In the genomic region with DNA sequence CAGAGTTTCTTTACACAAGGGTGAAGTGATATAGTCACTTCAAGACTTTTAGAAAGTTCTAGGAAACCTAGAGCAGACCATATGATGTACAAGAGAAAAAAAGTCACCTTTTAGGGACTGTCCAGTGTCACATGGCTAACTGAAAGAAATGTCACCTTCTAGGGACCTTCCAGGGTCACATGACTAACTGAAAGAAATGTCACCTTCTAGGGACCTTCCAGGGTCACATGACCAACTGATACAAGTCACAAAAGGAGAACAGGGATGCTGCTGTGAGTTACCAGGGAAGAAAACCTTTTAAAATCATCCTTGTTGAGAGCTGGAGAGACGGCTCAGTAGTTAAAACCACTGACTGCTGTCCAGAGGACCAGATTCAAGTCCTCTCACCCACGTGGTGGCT, we compare ENCODE assay signal across 24 mouse cellular contexts. TPM values are rescaled to one million over a fixed set of nuclear protein-coding genes. Genes with fewer than 3 reads are reported as not detected.
DNase-seq lines count a peak whose midpoint lies in the region; ATAC-seq and TF ChIP-seq lines count a peak whose summit lies in the region.
"Had no signal": no experiment of that assay in that cellular context is flagged by ENCODE, and none has a peak within 500 bp of the region (broad histone marks: within the 10 kb centered on the region; RNA-seq: fewer than 3 reads in every experiment).

No protein-coding gene starts in this region.

- 63% methylated on average over 2 of the region's 2 CpGs for WGBS in stomach, postnatal 0 days
- 83% methylated on average over 2 of the region's 2 CpGs for WGBS in forebrain, embryonic 16.5 days

- TF ChIP-seq CTCF in C2C12 (IDR thresholded peaks at IDR 0.05; ENCODE audit: control insufficient read depth, insufficient read depth, insufficient read length), result no peak
- TF ChIP-seq CTCF in E14TG2a.4 (conservative IDR thresholded peaks at IDR 0.05; ENCODE audit: low read length), result no peak
- no peak for TF ChIP-seq CTCF in stomach, postnatal 0 days (IDR thresholded peaks at IDR 0.05; ENCODE audit: low read depth)

- H3K9ac ChIP-seq in stomach, postnatal 0 days (ENCODE audit: low read length), result no peak overlapping the region
- no peak overlapping the region for H3K9ac ChIP-seq in forebrain, embryonic 16.5 days (replicated peaks; ENCODE audit: low read depth, low read length)
- H3K9ac ChIP-seq: embryonic facial prominence, embryonic 12.5 days; embryonic facial prominence, embryonic 15.5 days; heart, embryonic 13.5 days; hindbrain, embryonic 14.5 days had no signal

- ATAC-seq in stomach, postnatal 0 days (ENCODE audit: low FRiP score, low TSS enrichment), result no peak
- no peak for ATAC-seq in forebrain, embryonic 16.5 days
- ATAC-seq in monocyte, adult 5-6 weeks (replicated peaks; ENCODE audit: insufficient number of reproducible peaks, low FRiP score, low TSS enrichment, poor library complexity, severe bottlenecking), result no peak
- ATAC-seq: forebrain, embryonic 14.5 days; hindbrain, postnatal 0 days had no signal

- H3K27me3 ChIP-seq in C2C12 (ENCODE audit: control insufficient read depth, insufficient read depth, insufficient read length) (no peaks in the 10 kb centered on the region), E14TG2a.4 (ENCODE audit: insufficient read depth, low read length) (no peaks in the 10 kb centered on the region)
- H3K27me3 ChIP-seq in stomach, postnatal 0 days (ENCODE audit: control insufficient read depth, insufficient read depth, low read length), result no peaks in the 10 kb centered on the region
- no peaks in the 10 kb centered on the region for H3K27me3 ChIP-seq in forebrain, embryonic 16.5 days (replicated peaks; ENCODE audit: control insufficient read depth, insufficient read depth, low read length)
- H3K27me3 ChIP-seq: embryonic facial prominence, embryonic 12.5 days; embryonic facial prominence, embryonic 15.5 days; heart, embryonic 13.5 days had no signal

- H3K79me2 ChIP-seq in C2C12 (ENCODE audit: control insufficient read depth, insufficient read depth), result no peaks in the 10 kb centered on the region

- H3K4me3 ChIP-seq in C2C12 (ENCODE audit: insufficient read depth, poor library complexity, severe bottlenecking) (no peak overlapping the region), E14TG2a.4 (replicated peaks; ENCODE audit: low read length) (peak overlapping the region; percentile 5; the same call in 1 of the 2 replicates)
- no peak overlapping the region for H3K4me3 ChIP-seq in stomach, postnatal 0 days (ENCODE audit: low read depth, low read length)
- no peak overlapping the region for H3K4me3 ChIP-seq in forebrain, embryonic 16.5 days (replicated peaks; ENCODE audit: low read length)
- H3K4me3 ChIP-seq: embryonic facial prominence, embryonic 12.5 days; embryonic facial prominence, embryonic 15.5 days; heart, embryonic 13.5 days had no signal

- H3K79me3 ChIP-seq in C2C12 (ENCODE audit: low read depth), result no peaks in the 10 kb centered on the region

- H3K9me3 ChIP-seq in E14TG2a.4 (ENCODE audit: low read length), result no peaks in the 10 kb centered on the region
- no peaks in the 10 kb centered on the region for H3K9me3 ChIP-seq in stomach, postnatal 0 days (ENCODE audit: control insufficient read depth, low read length)
- no peaks in the 10 kb centered on the region for H3K9me3 ChIP-seq in forebrain, embryonic 16.5 days (ENCODE audit: control insufficient read depth, low read length)
- H3K9me3 ChIP-seq: embryonic facial prominence, embryonic 12.5 days; embryonic facial prominence, embryonic 15.5 days; G1E; heart, embryonic 13.5 days had no signal

- peak; percentile 16 to 38 for DNase-seq in natural killer cell, adult 2 months (ENCODE audit: low spot score in 2 of 2)
- DNase-seq in stomach, postnatal 0 days (ENCODE audit: low spot score), result no peak
- DNase-seq in thymus, postnatal 36 days, result no peak
- DNase-seq: adrenal gland, adult 2 months; adrenal gland, postnatal 14 days; cerebellum, adult 11 months; cerebellum, adult 2 months; cerebellum, adult 9-11 months; cerebellum, postnatal 25 days; gastrocnemius, postnatal 25 days; heart, adult 18-20 months; heart, postnatal 14 days; heart, postnatal 4 days had no signal

- TF ChIP-seq EP300 in stomach, postnatal 0 days (optimal IDR thresholded peaks at IDR 0.05), result no peak

- H3K4me2 ChIP-seq in stomach, postnatal 0 days (replicated peaks; ENCODE audit: low read depth), result no peak overlapping the region
- no peak overlapping the region for H3K4me2 ChIP-seq in forebrain, embryonic 16.5 days (ENCODE audit: low read length)
- H3K4me2 ChIP-seq: embryonic facial prominence, embryonic 12.5 days; heart, embryonic 13.5 days; hindbrain, embryonic 14.5 days had no signal

- no peaks in the 10 kb centered on the region for H3K36me3 ChIP-seq in C2C12 (ENCODE audit: control insufficient read depth, insufficient read depth)
- peaks cover 95% of the 10 kb centered on the region for H3K36me3 ChIP-seq in E14TG2a.4 (ENCODE audit: insufficient read depth, low read length)
- no peaks in the 10 kb centered on the region for H3K36me3 ChIP-seq in stomach, postnatal 0 days (ENCODE audit: control insufficient read depth, insufficient read depth, low read length)
- no peaks in the 10 kb centered on the region for H3K36me3 ChIP-seq in forebrain, embryonic 16.5 days (ENCODE audit: control insufficient read depth, insufficient read depth)
- H3K36me3 ChIP-seq: embryonic facial prominence, embryonic 12.5 days; embryonic facial prominence, embryonic 15.5 days; G1E; heart, embryonic 13.5 days had no signal

- H3K27ac ChIP-seq in stomach, postnatal 0 days (replicated peaks), result peak overlapping the region; percentile 63
- H3K27ac ChIP-seq in forebrain, embryonic 16.5 days (ENCODE audit: low read length), result no peak overlapping the region
- H3K27ac ChIP-seq: embryonic facial prominence, embryonic 12.5 days; embryonic facial prominence, embryonic 15.5 days; heart, embryonic 13.5 days; hindbrain, embryonic 14.5 days; hindbrain, postnatal 0 days had no signal

- H3K4me1 ChIP-seq in E14TG2a.4 (replicated peaks; ENCODE audit: low read depth, low read length), result peaks cover 98% of the 10 kb centered on the region
- H3K4me1 ChIP-seq in stomach, postnatal 0 days (replicated peaks; ENCODE audit: control insufficient read depth, insufficient read depth), result peaks cover 2% of the 10 kb centered on the region; the same call in 1 of the 2 replicates
- no peaks in the 10 kb centered on the region for H3K4me1 ChIP-seq in forebrain, embryonic 16.5 days (replicated peaks; ENCODE audit: control insufficient read depth, insufficient read depth, low read length)
- H3K4me1 ChIP-seq: embryonic facial prominence, embryonic 12.5 days had no signal

- no peak overlapping the region for H3ac ChIP-seq in C2C12 (ENCODE audit: control insufficient read depth, insufficient read length, low read depth)

TF ChIP-seq in C2C12, 6 proteins besides CTCF, POLR2A, EP300 and RAD21:
- TF ChIP-seq MYOD1 (IDR thresholded peaks at IDR 0.05; ENCODE audit: control insufficient read depth, insufficient read length, low read depth) (no peak), USF1 (IDR thresholded peaks at IDR 0.05; ENCODE audit: low read depth) (peak; percentile 67)

RNA-seq across cellular contexts. Expression of gene Mreg, which starts 10.0 kb away (rescaled TPM):
- polyA plus RNA-seq in C2C12 (2012; fragmentation: generic; extraction: Trizol), result 1.6 TPM
- 34.6 and 37.7 TPM in 2 replicates for polyA plus RNA-seq in stomach, postnatal 0 days (2015; fragmentation: Nextera tagmentation; extraction: Ambion mirVana)
- polyA plus RNA-seq in forebrain, embryonic 16.5 days (2015; fragmentation: Nextera tagmentation; extraction: Ambion mirVana), result 0.96 and 1.0 TPM in 2 replicates
- 0.53 to 0.78 TPM (median 0.57 TPM) in 3 replicates for total RNA-seq in monocyte, adult 5-6 weeks (2017)
- polyA plus RNA-seq: G1E had no signal

Comparison
In these comparisons a context has a peak if more than half of its experiments do, and no peak if none do; other contexts are left out.
1. DNase-seq: peak in natural killer cell, adult 2 months (2 of 2); none in stomach, postnatal 0 days (single experiment) and thymus, postnatal 36 days (0 of 2).
2. RNA of gene Mreg, which starts 10.0 kb away (polyA plus RNA-seq): 34.6 to 37.7 TPM in stomach, postnatal 0 days; 1.6 TPM in C2C12 (single experiment) and 0.96 to 1.0 TPM in forebrain, embryonic 16.5 days; every median in the first group is over 10 times any median in the second.